Mouse (Mus musculus) CH12.LX (cell line): ENCODE results near the gene Ppp1r8.

Source experiments
- E2F4 ChIP-seq: IDR thresholded peaks from 2 replicates; pipeline ENCODE4 v1.6.1; 2011; ENCODE audit warnings: low read depth, low read length, improper control_type of control experiment; ENCODE audit not compliant: insufficient replicate concordance
- HCFC1 ChIP-seq: IDR thresholded peaks from 2 replicates; pipeline ENCODE4 v1.6.1; 2012; ENCODE audit warnings: low read depth, mild to moderate bottlenecking, inconsistent platforms, low read length, improper control_type of control experiment
- MEF2A ChIP-seq: IDR thresholded peaks from 2 replicates; pipeline ENCODE4 v1.6.1; 2014; ENCODE audit warnings: low read depth, mild to moderate bottlenecking, inconsistent platforms, low read length, improper control_type of control experiment, borderline replicate concordance
- RAD21 ChIP-seq: IDR thresholded peaks from 2 replicates; pipeline ENCODE4 v1.6.1; 2011; ENCODE audit warnings: low read depth, mild to moderate bottlenecking, low read length, improper control_type of control experiment, moderate library complexity

- TF ChIP-seq RAD21: no peak
- no peak for TF ChIP-seq E2F4
- TF ChIP-seq MEF2A: no peak
- TF ChIP-seq HCFC1: no peak
Observed at GRCm38 (mm10) chr4:132806620-132807191, 36.3 kb downstream of the Ppp1r8 start.
